Mouse (Mus musculus): ENCODE measurements around the gene Zp3.

The Zp3 gene

GRCm38 (mm10) chr5:135960909-135961635 is 18.8 kb upstream of the Zp3 start:
- in situ Hi-C loops (cut with MboI, MseI), result no loop called here

DNA sequence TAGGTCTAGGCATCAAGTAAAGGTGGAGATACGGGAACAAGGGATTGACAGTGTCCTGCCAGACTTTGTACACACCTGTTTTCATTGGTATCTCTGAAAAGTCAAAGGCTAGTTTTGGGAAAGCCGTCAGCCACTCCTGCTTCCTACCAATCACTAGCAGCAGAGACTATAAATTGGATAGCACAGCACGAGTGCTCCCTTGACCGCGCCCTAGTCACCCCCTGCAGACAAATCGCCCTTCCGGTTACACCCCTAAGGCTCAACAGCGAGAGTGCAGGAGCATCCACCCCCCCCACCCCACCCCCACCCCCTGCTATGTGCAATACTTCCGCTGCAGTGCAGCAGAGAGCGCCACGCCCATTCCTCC is 17.8 kb upstream of the Zp3 start:
- in situ Hi-C loops (cut with MboI, MseI), result no loop called here

DNA sequence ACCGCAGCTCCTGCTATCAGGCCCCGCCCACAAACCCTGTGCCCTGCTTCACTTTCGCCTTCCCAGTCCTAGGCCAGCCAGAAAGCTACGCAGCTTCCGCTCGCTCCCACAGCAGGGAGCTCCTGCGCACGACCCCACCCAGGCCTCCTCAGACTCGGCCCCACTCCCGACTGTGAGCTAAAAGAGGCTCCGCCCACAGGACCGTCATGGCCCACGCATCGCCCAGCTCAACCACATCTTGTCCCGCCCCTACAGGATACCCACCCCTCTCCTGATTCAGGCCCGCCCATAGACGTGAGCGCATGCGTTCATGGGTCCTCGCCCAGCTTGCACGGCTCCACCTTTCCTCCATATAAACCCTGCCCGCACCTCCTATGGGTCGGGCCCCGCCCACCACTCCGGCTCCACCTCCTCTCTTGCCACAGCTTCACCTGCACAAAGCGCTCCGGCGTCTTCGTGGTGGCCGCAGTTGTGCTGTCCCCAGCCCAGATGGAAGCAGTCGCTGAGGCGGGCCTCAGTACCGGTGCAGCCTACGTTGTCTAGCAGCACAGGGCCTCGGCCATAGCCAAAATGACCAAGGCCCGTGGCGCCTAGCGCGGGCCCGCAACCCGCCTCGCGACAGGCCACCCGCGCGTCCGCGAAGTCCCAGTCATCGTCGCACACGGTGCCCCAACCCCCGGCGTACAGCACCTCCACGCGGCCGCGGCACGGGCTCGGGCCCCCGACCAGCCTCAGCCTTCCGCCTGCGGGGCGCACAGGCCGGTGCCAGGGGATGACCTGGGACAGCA is 17.2 kb upstream of the Zp3 start:
- in situ Hi-C loops (cut with MboI, MseI), result no loop called here

DNA sequence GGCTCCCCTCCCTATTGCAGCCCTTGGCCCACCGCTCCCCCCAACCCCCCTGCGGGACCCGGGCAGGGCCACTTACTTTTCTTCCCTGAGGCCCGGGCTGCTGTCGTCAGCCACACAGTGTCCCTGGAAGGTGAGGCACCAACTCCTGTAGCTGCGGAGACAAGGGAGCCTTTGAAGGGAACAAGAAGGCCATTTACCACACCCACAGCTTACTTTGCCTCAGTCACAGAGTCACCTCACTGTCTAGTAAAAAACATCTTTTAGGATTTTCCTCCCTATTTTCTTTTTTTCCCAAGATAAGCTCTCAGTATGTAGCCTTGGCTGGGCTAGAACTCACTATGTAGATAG is 16.6 kb upstream of the Zp3 start:
- in situ Hi-C loops (cut with MboI, MseI), result no loop called here

GRCm38 (mm10) chr5:135965501-135965930 is 14.4 kb upstream of the Zp3 start:
- in situ Hi-C loops (cut with MboI, MseI), result no loop called here

DNA sequence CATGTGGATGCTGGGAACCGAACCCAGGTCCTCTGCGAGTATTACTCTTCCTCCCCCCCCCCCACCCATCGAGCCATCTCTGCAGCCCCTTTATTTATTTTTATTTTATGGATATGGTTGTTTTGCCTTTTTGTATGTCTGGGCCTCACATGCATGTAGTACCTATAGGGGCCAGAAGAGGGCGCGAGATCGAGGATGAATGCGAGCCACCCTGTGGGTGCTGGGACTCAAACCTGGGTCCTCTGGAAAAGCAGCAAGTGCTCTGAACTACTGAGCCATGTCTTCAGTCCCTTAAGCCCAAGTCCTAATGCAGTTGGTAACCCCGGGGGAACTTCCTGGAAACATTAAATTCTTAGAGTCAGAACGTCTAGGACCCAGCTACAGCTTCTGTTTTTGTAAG is 13.0 kb upstream of the Zp3 start:
- in situ Hi-C loops (cut with MboI, MseI), result no loop called here

DNA sequence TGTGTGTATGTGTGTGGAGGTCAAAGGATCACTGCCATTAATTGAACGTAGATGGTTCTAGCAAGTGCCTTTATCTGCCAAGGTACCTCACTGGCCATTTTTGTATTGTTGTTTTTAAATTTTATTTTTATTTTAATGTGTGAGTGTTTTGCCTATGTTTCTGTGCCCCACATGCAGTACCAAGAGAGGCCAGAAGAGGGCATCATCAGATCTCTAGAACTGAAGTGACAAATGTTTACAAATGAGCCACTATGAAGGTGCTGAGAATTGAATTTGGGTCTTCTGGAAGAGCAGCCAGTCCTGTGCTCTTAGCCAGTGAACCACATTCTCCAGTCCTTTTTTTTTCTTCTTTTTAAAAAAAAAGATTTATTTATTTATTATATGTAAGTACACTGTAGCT is 11.1 kb upstream of the Zp3 start:
- in situ Hi-C loops (cut with MboI, MseI), result no loop called here

DNA sequence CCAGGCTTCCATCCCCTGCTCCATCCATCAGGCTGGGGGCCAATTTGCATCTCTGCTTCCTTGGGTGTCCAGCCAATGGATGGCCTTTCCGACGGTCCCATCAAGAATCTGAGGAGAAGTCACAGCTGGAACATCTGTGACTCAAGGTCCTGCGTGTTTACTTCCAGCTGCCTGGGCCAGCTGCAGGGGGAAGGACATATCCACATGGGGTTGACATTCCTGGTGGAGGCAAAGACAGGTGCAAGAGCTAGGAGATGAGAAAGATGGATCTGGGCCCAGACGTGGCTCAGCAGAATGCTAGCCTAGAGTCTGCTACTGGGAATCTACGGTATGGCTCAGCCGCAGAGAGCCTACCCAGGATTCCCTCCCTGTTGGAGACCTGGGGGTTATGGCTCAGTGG is 9.7 kb upstream of the Zp3 start:
- in situ Hi-C loops (cut with MboI, MseI), result no loop called here

GRCm38 (mm10) chr5:135971876-135972275 is 8.0 kb upstream of the Zp3 start:
- in situ Hi-C loops (cut with MboI, MseI), result no loop called here

DNA sequence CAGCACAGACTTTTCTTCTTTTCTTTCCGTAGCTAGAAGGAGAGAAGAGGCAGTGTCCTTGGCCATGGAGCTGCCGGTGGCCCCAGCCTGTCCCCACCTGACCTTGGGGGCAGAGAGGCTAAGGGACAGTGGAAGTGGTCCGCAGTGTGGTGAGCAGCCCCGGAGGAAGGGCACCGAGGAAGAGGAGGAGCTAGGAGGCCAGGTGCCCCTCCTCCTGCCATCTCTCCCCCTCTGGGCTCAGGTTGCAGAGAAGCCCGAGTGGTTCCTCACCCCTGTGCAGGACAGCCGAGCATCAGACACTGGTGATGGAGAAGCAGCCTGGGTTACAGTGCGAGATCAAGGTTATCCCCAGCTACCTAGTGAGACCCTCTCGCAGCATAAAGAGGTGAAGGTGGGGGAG is 5.5 kb upstream of the Zp3 start, which contains the start of gene Ssc4d:
Gene Ssc4d, minus strand, starts transcription at position 167 of the 400 bp plus-strand sequence.
- in situ Hi-C loops (cut with MboI, MseI), result no loop called here

GRCm38 (mm10) chr5:135975893-135976668 is 3.8 kb upstream of the Zp3 start:
- in situ Hi-C loops (cut with MboI, MseI), result loop anchor here (5.0 kb wide), 1 partner anchor 81 kb away; no protein-coding TSS in a partner anchor

DNA sequence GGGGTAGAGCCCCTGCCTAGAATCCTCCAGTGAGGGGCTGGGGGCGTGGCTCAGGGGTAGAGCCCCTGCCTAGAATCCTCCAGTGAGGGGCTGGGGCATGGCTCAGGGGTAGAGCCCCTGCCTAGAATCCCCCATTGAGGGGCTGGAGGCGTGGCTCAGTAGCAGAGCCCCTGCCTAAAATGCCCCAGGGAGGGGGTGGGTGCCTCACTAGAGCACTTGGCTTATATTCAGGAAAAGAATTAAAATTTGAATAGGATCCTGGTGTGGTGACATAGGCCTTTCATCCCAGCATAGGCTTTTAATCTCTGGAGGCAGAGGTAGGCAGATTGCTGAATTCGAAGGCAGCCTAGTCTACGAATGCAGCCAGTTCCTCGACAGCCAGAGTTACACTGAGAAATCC is 518 bp upstream of the Zp3 start:
- in situ Hi-C loops (cut with MboI, MseI), result loop anchor here (5.0 kb wide), 1 partner anchor 78 kb away; no protein-coding TSS in a partner anchor

GRCm38 (mm10) chr5:135982398-135982797 is 2.5 kb downstream of the Zp3 start:
- in situ Hi-C loops (cut with MboI, MseI), result no loop called here

DNA sequence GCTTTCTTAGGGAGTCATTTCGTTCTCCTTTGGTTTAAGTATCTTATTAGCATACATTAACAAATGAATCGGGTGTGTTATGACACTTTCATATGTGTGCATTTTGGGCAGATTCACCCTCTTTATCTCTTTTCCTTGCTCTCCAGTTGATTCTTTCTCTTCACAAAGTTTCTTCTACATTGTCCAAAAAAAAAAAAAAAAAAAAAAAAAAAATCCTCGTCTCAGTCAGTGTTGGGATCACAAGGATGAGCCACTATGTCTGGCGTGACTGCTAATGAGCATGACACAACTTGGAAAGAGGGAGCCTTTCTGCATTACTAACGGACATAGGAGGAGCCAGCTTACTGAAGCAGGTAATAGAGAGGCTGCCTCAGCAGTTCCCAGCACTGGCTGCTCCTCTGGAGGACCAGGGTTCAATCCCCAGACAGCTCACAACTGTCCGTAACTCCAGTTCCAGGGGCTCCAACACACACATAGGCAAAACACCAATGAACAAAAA is 4.7 kb downstream of the Zp3 start:
- in situ Hi-C loops (cut with MboI, MseI), result no loop called here

GRCm38 (mm10) chr5:135987248-135987647 is 7.3 kb downstream of the Zp3 start:
- in situ Hi-C loops (cut with MboI, MseI), result no loop called here

- in situ Hi-C loops (cut with MboI, MseI), result loop anchor here (5.0 to 10.0 kb wide), 2 partner anchors 33 to 966 kb away; partner anchors contain the start of gene Stx1a
Measured at GRCm38 (mm10) chr5:135990601-135991000, 10.7 kb downstream of the Zp3 start.

- in situ Hi-C loops (cut with MboI, MseI), result loop anchor here (5.0 to 10.0 kb wide), 2 partner anchors 36 to 969 kb away; partner anchors contain the start of gene Stx1a
Measured at GRCm38 (mm10) chr5:135993381-135993965, 13.6 kb downstream of the Zp3 start.

- in situ Hi-C loops (cut with MboI, MseI), result loop anchor here (5.0 to 10.0 kb wide), 2 partner anchors 37 to 970 kb away; partner anchors contain the start of gene Stx1a
Measured at GRCm38 (mm10) chr5:135994335-135994724, 14.4 kb downstream of the Zp3 start.

DNA sequence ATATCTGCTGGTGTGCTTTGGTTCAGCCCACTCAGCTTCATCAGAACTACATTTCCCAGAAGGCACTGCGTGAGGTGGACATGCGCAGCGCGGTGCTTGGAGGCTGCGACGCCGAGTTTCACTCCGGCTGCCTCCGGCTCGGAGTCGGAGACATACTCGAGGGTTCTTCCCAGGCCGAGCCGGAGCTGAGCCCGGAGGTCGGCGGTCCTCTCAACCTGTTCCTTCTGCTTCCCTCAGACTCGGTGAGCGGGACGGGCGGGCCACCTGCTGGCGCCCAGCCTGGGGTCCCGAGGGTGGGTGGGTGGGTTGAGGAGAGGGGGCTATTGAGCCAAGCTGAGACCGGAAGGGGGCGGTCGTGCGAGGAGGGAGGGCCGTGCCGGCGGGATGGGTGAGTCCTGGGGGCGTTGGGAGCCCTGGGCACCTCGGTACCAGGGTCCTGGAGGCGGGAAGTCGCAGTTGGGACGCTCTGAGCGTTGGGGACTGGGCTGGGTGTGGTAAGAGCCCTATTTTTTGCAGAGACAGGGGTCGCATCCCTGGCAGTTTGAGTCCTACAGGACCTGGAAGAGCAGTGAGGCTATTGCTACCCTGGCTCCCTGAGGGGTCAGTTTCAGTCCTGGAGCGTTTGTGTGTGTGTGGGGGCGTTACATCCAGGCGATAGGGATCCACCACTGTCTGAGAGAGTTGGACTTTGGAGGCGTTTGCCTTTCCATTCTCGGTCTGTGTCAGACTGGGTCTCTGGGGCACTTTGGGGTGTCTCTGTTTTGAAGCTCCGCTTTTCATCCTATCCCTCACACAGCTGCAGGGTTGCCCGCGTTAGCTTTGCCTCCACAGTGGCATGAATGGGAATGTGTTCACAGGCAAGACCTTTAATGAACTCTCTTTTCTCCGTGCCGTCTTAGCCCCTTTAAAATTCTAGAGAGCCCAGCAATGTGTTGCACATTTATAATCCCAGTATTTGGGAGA is 15.1 kb downstream of the Zp3 start, which contains the start of gene Dtx2:
Gene Dtx2, plus strand, starts transcription at position 76 of the 963 bp plus-strand sequence.
- in situ Hi-C loops (cut with MboI, MseI), result loop anchor here (5.0 to 10.0 kb wide), 2 partner anchors 38 to 970 kb away; partner anchors contain the start of gene Stx1a

DNA sequence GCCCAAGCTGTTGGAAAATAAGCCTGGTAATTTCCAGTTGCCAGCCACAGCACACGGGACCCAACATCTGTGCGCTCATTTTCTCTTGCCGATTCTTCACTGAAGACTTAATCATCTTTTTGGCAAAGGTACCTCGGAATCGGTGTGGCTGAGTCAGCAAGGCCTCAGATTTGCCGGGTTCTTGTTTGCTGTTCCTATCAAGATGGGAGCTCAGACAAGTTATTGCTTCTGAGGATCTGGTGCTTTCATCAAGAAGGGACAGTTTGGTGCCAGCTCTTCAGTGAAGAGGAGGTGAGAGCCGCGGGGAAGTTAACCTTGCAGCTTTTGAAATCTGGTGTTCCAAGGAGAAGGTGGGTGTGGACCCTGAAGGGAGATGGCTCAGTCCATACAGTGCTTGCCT is 16.3 kb downstream of the Zp3 start:
- in situ Hi-C loops (cut with MboI, MseI), result loop anchor here (10.0 kb wide), 1 partner anchor 971 kb away; the partner anchor contains the start of gene Stx1a
